Mouse (Mus musculus): ENCODE measurements around the gene Aldh3b1. TPM values are rescaled to one million over a fixed set of nuclear protein-coding genes. Genes with fewer than 3 reads are reported as not detected.

Gene Aldh3b1
- total and polyA plus RNA-seq, 2 experiments from 2014 or later, result 2.8 to 3.7 TPM

GRCm38 (mm10) chr19:3955804-3956203 is 26.2 kb upstream of the Aldh3b1 start:
- ATAC-seq (ENCODE audit: low FRiP score), result no peak
- H3K27me3 ChIP-seq (ENCODE audit: insufficient read depth, low read length), result no peaks in the 10 kb centered on the region
- TF ChIP-seq CTCF (IDR thresholded peaks at IDR 0.05), result no peak
- DNase-seq (ENCODE audit: low spot score), result no peak
- no peaks in the 10 kb centered on the region for H3K36me3 ChIP-seq (ENCODE audit: insufficient read depth, low read length)
- H3K4me1 ChIP-seq (ENCODE audit: insufficient read depth, low read length), result no peaks in the 10 kb centered on the region
- WGBS, result 58% methylated on average over 4 of the region's 4 CpGs
- no peak overlapping the region for H3K9ac ChIP-seq (replicated peaks; ENCODE audit: low read length, poor library complexity, severe bottlenecking)
- H3K9me3 ChIP-seq (ENCODE audit: low read length), result no peaks in the 10 kb centered on the region
- H3K27ac ChIP-seq (ENCODE audit: low read depth, low read length), result no peak overlapping the region
- H3K4me3 ChIP-seq (ENCODE audit: low read depth, low read length), result no peak overlapping the region
- no peak overlapping the region for H3K4me2 ChIP-seq (ENCODE audit: low read depth, low read length, poor library complexity, severe bottlenecking)

DNA sequence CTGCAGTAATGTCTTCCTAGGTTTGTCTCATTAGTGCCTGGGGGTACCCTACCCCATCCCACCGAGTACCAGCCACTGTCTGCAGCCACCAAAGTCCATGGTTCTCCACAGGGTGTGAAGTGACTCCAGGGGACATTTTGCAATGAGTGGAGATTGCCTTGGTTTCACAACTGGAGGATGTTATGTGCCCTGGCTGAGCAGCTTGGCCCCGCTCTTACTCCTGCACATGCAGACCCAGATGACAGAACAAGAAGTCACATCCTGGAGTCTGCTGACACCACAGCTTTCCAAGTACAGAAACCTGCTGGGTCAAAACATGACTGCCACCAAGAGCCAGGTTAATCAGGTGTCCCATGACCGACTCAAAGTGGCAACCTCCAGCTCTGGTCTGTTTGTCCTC is 25.4 kb upstream of the Aldh3b1 start:
- H3K27me3 ChIP-seq (ENCODE audit: insufficient read depth, low read length), result no peaks in the 10 kb centered on the region
- ATAC-seq (ENCODE audit: low FRiP score) (no peak), DNase-seq (ENCODE audit: low spot score) (no peak)
- WGBS, result 79% methylated on average over 3 of the region's 3 CpGs
- H3K4me1 ChIP-seq (ENCODE audit: insufficient read depth, low read length), result no peaks in the 10 kb centered on the region
- no peak overlapping the region for H3K9ac ChIP-seq (replicated peaks; ENCODE audit: low read length, poor library complexity, severe bottlenecking)
- no peaks in the 10 kb centered on the region for H3K9me3 ChIP-seq (ENCODE audit: low read length)
- TF ChIP-seq CTCF (IDR thresholded peaks at IDR 0.05), result no peak
- no peak overlapping the region for H3K4me2 ChIP-seq (ENCODE audit: low read depth, low read length, poor library complexity, severe bottlenecking)
- H3K4me3 ChIP-seq (ENCODE audit: low read depth, low read length), result no peak overlapping the region
- no peaks in the 10 kb centered on the region for H3K36me3 ChIP-seq (ENCODE audit: insufficient read depth, low read length)
- no peak overlapping the region for H3K27ac ChIP-seq (ENCODE audit: low read depth, low read length)

DNA sequence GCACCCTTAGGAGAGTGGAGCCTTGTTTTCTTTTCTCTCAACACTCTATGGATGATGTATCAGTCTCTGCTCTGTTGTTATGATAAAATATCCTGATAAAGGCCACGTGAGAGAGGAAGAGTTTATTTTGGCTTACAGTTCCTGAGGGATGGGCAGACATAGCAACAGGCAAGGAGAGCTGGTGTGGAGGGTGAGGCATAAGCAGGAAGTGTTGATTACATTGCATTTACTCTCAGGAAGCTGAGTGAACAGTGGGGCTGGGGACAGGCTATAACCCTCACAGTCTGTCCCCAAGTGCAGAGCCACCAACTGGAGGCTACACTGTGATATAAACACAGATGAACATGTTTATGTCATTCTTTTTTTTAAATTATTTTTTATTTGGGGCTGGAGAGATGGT is 22.5 kb upstream of the Aldh3b1 start:
- H3K27me3 ChIP-seq (ENCODE audit: insufficient read depth, low read length), result no peaks in the 10 kb centered on the region
- no peaks in the 10 kb centered on the region for H3K9me3 ChIP-seq (ENCODE audit: low read length)
- DNase-seq (ENCODE audit: low spot score) (no peak), ATAC-seq (ENCODE audit: low FRiP score) (no peak)
- H3K4me3 ChIP-seq (ENCODE audit: low read depth, low read length), result no peak overlapping the region
- no peak overlapping the region for H3K27ac ChIP-seq (ENCODE audit: low read depth, low read length)
- no peaks in the 10 kb centered on the region for H3K4me1 ChIP-seq (ENCODE audit: insufficient read depth, low read length)
- no peak for TF ChIP-seq CTCF (IDR thresholded peaks at IDR 0.05)
- WGBS, result 58% methylated on average over 1 of the region's 1 CpGs
- H3K4me2 ChIP-seq (ENCODE audit: low read depth, low read length, poor library complexity, severe bottlenecking), result no peak overlapping the region
- H3K9ac ChIP-seq (replicated peaks; ENCODE audit: low read length, poor library complexity, severe bottlenecking), result no peak overlapping the region
- no peaks in the 10 kb centered on the region for H3K36me3 ChIP-seq (ENCODE audit: insufficient read depth, low read length)

GRCm38 (mm10) chr19:3951461-3951860 is 21.9 kb upstream of the Aldh3b1 start:
- Histone ChIP-seq H3K27me3 (ENCODE audit: insufficient read depth, low read length) (no peaks in the 10 kb centered on the region), H3K27ac (ENCODE audit: low read depth, low read length) (no peak overlapping the region), H3K4me1 (ENCODE audit: insufficient read depth, low read length) (no peaks in the 10 kb centered on the region), H3K4me2 (ENCODE audit: low read depth, low read length, poor library complexity, severe bottlenecking) (no peak overlapping the region), H3K9me3 (ENCODE audit: low read length) (no peaks in the 10 kb centered on the region), H3K36me3 (ENCODE audit: insufficient read depth, low read length) (no peaks in the 10 kb centered on the region), H3K4me3 (ENCODE audit: low read depth, low read length) (no peak overlapping the region), H3K9ac (replicated peaks; ENCODE audit: low read length, poor library complexity, severe bottlenecking) (no peak overlapping the region)
- no peak for ATAC-seq (ENCODE audit: low FRiP score)
- DNase-seq (ENCODE audit: low spot score), result no peak
- no peak for TF ChIP-seq CTCF (IDR thresholded peaks at IDR 0.05)

- Histone ChIP-seq H3K9me3 (ENCODE audit: low read length) (no peaks in the 10 kb centered on the region), H3K27ac (ENCODE audit: low read depth, low read length) (no peak overlapping the region), H3K4me2 (ENCODE audit: low read depth, low read length, poor library complexity, severe bottlenecking) (no peak overlapping the region), H3K36me3 (ENCODE audit: insufficient read depth, low read length) (no peaks in the 10 kb centered on the region), H3K27me3 (ENCODE audit: insufficient read depth, low read length) (no peaks in the 10 kb centered on the region), H3K4me3 (ENCODE audit: low read depth, low read length) (no peak overlapping the region), H3K9ac (replicated peaks; ENCODE audit: low read length, poor library complexity, severe bottlenecking) (no peak overlapping the region), H3K4me1 (ENCODE audit: insufficient read depth, low read length) (no peaks in the 10 kb centered on the region)
- TF ChIP-seq CTCF (IDR thresholded peaks at IDR 0.05), result no peak
- DNase-seq (ENCODE audit: low spot score) (no peak), ATAC-seq (ENCODE audit: low FRiP score) (no peak)
- 75% methylated on average over 3 of the region's 3 CpGs for WGBS
These were observed 20.7 kb upstream of the Aldh3b1 start for GRCm38 (mm10) chr19:3950331-3950730.

DNA sequence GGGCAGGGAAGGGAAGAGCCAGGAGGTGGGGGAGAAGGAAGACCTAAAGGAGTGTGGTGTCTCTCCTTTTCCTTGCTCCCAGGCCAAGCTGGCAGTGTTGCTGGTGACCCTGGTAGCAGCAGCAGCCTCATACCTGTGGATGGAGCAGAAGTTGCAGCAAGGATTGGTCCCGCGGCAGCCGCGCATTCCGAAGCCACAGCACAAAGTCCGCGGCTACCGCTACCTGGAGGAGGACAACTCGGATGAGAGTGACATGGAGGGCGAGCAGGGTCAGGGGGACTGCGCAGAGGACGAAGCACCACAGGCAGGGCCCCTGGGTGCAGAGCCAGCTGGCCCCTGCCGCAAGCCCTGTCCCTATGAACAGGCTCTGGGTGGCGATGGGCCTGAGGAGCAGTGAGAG is 18.9 kb upstream of the Aldh3b1 start:
- Histone ChIP-seq H3K27ac (ENCODE audit: low read depth, low read length) (no peak overlapping the region), H3K36me3 (ENCODE audit: insufficient read depth, low read length) (no peaks in the 10 kb centered on the region), H3K4me1 (ENCODE audit: insufficient read depth, low read length) (no peaks in the 10 kb centered on the region), H3K9ac (replicated peaks; ENCODE audit: low read length, poor library complexity, severe bottlenecking) (no peak overlapping the region), H3K9me3 (ENCODE audit: low read length) (no peaks in the 10 kb centered on the region), H3K4me2 (ENCODE audit: low read depth, low read length, poor library complexity, severe bottlenecking) (no peak overlapping the region), H3K27me3 (ENCODE audit: insufficient read depth, low read length) (no peaks in the 10 kb centered on the region), H3K4me3 (ENCODE audit: low read depth, low read length) (no peak overlapping the region)
- no peak for TF ChIP-seq CTCF (IDR thresholded peaks at IDR 0.05)
- WGBS, result 69% methylated on average over 14 of the region's 14 CpGs
- DNase-seq (ENCODE audit: low spot score) (no peak), ATAC-seq (ENCODE audit: low FRiP score) (no peak)

DNA sequence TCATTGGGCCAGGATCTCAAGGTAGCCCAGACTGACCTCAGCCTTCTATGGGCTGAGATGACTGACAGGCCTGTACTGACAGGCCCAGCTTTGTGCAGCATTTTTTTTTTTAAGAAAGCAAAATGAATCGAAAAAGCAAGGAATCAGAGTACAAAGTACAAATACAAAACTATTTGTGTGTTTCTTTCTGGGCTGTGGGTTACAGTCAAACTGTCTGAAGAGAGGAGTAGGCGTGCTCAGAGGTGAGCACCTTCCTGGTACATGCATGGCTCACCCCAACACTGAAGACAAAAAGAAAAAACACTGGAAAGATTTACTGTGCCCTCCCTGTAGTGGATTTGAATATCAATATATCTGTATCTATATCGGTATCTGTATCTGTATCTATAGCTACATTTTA is 18.2 kb upstream of the Aldh3b1 start:
- Histone ChIP-seq H3K4me3 (ENCODE audit: low read depth, low read length) (no peak overlapping the region), H3K4me2 (ENCODE audit: low read depth, low read length, poor library complexity, severe bottlenecking) (no peak overlapping the region), H3K9ac (replicated peaks; ENCODE audit: low read length, poor library complexity, severe bottlenecking) (no peak overlapping the region), H3K27ac (ENCODE audit: low read depth, low read length) (no peak overlapping the region), H3K9me3 (ENCODE audit: low read length) (no peaks in the 10 kb centered on the region), H3K27me3 (ENCODE audit: insufficient read depth, low read length) (no peaks in the 10 kb centered on the region), H3K36me3 (ENCODE audit: insufficient read depth, low read length) (no peaks in the 10 kb centered on the region), H3K4me1 (ENCODE audit: insufficient read depth, low read length) (no peaks in the 10 kb centered on the region)
- DNase-seq (ENCODE audit: low spot score) (no peak), ATAC-seq (ENCODE audit: low FRiP score) (no peak)
- 77% methylated on average over 3 of the region's 3 CpGs for WGBS
- TF ChIP-seq CTCF (IDR thresholded peaks at IDR 0.05), result no peak
